Mouse (Mus musculus): ENCODE measurements at regions not wholly inside any gene's neighbourhood (a gene's known extent, or its start where the extent isn't known, plus 50 kb on each side); places are given as distances from the start of the nearest gene placed in this dataset.

DNA sequence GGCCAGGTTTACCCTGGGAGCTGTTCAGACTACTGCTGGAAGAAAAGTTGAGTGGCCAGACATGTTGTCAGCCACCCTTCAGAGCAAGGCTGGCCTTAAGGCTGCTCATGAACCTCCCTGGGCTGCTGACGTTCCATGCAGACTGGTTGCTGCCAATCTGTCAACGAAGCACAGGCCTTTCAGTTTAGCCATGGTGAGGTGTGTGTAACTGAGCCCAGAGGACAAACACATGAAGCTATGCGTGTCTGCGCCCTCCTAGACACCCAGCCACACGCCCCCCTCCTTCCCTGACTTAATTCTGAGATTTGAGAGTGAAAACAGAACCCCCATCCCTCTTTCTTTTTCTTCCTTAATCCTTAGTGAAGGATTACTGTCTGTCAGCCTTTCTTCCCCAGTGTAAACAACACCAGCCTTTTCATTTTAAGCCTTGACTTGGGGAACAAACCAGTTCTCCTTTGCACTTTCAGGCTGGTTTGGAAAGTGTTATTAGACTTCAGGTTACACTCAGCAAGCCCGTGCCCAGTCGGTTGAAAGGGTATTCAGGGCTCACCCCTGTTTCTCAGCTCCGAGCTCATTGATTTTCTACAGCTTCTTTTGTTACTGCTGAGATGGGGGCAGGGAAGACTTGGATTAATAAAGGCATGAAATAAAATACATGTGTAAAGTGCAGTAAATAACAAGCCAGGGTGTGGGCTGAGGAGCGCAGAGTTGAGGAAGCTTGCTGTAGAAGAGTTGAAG is 379.4 kb downstream of the Dmrt2 start:
- Histone ChIP-seq H3K4me3 (no peak overlapping the region), H3K4me2 (no peak overlapping the region), H3K36me3 (no peaks in the 10 kb centered on the region), H3K4me1 (replicated peaks) (no peaks in the 10 kb centered on the region), H3K27me3 (no peaks in the 10 kb centered on the region), H3K27ac (replicated peaks) (no peak overlapping the region), H3K9me3 (no peaks in the 10 kb centered on the region), H3K9ac (no peak overlapping the region)
- no peak for ATAC-seq (ENCODE audit: low read depth)
- WGBS, result 73% methylated on average over 9 of the region's 9 CpGs

GRCm38 (mm10) chr19:26059668-26060067 is 387.5 kb downstream of the Dmrt2 start:
- Histone ChIP-seq H3K27ac (replicated peaks) (no peak overlapping the region), H3K27me3 (no peaks in the 10 kb centered on the region), H3K36me3 (no peaks in the 10 kb centered on the region), H3K9me3 (no peaks in the 10 kb centered on the region), H3K4me1 (replicated peaks) (no peaks in the 10 kb centered on the region), H3K4me3 (no peak overlapping the region), H3K4me2 (no peak overlapping the region), H3K9ac (no peak overlapping the region)
- WGBS, result 89% methylated on average over 2 of the region's 2 CpGs
- ATAC-seq (ENCODE audit: low read depth), result no peak

- H3K27ac ChIP-seq (replicated peaks), result no peak overlapping the region
- H3K4me3 ChIP-seq, result no peak overlapping the region
- no peaks in the 10 kb centered on the region for H3K4me1 ChIP-seq (replicated peaks)
- H3K9me3 ChIP-seq, result no peaks in the 10 kb centered on the region
- WGBS, result 83% methylated on average over 2 of the region's 2 CpGs
- ATAC-seq (ENCODE audit: low read depth), result no peak
- no peaks in the 10 kb centered on the region for H3K36me3 ChIP-seq
- no peak overlapping the region for H3K9ac ChIP-seq
- H3K27me3 ChIP-seq, result no peaks in the 10 kb centered on the region
- H3K4me2 ChIP-seq, result no peak overlapping the region
Observed at GRCm38 (mm10) chr19:26068553-26068952, 396.3 kb downstream of the Dmrt2 start.

DNA sequence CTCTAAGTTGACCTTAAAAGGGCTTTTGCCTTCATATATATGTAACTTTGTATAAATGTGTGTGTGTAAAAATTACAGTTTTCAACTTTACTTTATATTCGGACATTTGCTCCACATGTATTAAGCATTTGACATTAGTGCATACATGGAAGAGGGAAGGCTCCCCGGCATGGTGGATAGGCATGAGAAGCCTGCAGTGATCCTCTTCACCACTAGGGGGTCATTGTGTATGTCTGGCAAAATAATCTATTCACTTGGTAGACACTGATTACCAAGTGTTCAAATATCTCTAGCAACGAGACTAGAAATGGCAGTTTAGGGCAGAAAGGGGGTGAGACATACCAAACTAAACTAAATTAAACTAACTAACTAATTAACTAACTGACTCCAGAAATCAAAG is 397.7 kb downstream of the Dmrt2 start:
- Histone ChIP-seq H3K4me3 (no peak overlapping the region), H3K9ac (no peak overlapping the region), H3K27me3 (no peaks in the 10 kb centered on the region), H3K36me3 (no peaks in the 10 kb centered on the region), H3K9me3 (no peaks in the 10 kb centered on the region), H3K4me2 (no peak overlapping the region), H3K27ac (replicated peaks) (no peak overlapping the region), H3K4me1 (replicated peaks) (no peaks in the 10 kb centered on the region)
- no peak for ATAC-seq (ENCODE audit: low read depth)
- WGBS, result 92% methylated on average over 3 of the region's 3 CpGs

GRCm38 (mm10) chr19:26088318-26088717 is 416.1 kb downstream of the Dmrt2 start:
- H3K36me3 ChIP-seq, result no peaks in the 10 kb centered on the region
- H3K4me3 ChIP-seq, result no peak overlapping the region
- H3K27me3 ChIP-seq, result no peaks in the 10 kb centered on the region
- H3K9ac ChIP-seq, result no peak overlapping the region
- no peak overlapping the region for H3K27ac ChIP-seq (replicated peaks)
- ATAC-seq (ENCODE audit: low read depth), result no peak
- H3K4me2 ChIP-seq, result no peak overlapping the region
- no peaks in the 10 kb centered on the region for H3K9me3 ChIP-seq
- no peaks in the 10 kb centered on the region for H3K4me1 ChIP-seq (replicated peaks)
- WGBS, result 90% methylated on average over 3 of the region's 3 CpGs

DNA sequence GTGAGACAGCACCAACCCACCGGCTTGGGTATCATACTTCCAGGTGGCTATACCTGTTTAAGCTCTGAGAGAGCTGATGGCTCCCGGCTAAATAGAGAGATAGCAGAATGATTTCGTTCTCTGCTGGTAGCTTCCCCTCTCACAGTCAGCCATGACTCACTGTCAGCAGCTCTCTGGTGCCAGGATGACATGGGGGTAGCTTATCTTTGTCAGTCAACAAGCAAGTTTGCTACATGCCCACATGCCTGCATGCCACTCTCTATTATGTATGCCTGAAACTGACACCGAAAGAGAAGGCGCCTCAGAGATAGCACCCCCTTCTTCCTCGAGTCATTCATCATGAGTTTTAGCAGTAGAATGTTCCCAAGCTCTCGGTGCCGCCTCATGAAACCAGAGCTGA is 419.2 kb downstream of the Dmrt2 start:
- Histone ChIP-seq H3K4me1 (replicated peaks) (no peaks in the 10 kb centered on the region), H3K9ac (no peak overlapping the region), H3K4me3 (no peak overlapping the region), H3K4me2 (no peak overlapping the region), H3K9me3 (no peaks in the 10 kb centered on the region), H3K27me3 (no peaks in the 10 kb centered on the region), H3K36me3 (no peaks in the 10 kb centered on the region), H3K27ac (replicated peaks) (no peak overlapping the region)
- WGBS, result 75% methylated on average over 8 of the region's 8 CpGs
- ATAC-seq (ENCODE audit: low read depth), result no peak

DNA sequence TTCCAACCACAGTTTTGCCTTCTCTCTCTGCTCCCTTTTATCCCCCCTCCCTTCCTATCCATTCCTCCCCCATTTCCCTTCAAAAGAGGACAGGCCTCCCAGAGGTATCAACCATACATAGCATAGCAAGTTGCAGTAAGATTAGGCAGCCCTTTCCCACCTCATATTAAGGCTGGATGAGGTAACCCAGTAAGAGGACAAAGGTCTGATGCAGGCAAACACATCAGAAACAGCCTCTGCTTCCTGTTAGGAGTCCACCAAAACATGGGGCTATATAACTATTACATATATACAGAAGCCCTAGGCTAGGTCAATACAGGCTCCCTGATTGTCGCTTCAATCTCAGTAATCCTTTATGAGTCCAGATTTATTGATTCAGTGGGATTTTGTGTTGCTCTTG is 421.6 kb downstream of the Dmrt2 start:
- Histone ChIP-seq H3K27ac (replicated peaks) (no peak overlapping the region), H3K4me3 (no peak overlapping the region), H3K4me1 (replicated peaks) (no peaks in the 10 kb centered on the region), H3K4me2 (no peak overlapping the region), H3K9me3 (no peaks in the 10 kb centered on the region), H3K36me3 (no peaks in the 10 kb centered on the region), H3K27me3 (no peaks in the 10 kb centered on the region), H3K9ac (no peak overlapping the region)
- WGBS, result 97% methylated on average over 1 of the region's 1 CpGs
- ATAC-seq (ENCODE audit: low read depth), result no peak

DNA sequence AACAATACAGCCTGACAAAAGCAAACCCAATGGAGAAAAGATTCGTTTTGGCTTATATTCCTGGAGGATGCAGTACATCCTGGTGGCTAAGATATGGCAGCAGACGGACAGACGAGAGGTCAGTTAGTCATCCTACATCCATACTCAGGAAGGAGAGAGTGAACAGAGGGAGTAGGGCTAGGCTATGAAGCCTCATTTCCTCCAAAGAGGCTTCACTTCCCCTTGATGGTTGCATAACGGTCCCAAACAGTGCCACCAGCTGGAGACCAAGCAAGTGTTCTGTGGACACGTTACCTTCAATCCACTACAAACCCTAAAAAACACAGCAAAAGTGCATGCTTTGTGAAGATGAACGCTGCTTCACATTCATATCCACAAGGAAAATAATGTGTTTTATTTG is 442.1 kb downstream of the Dmrt2 start:
- Histone ChIP-seq H3K9me3 (no peaks in the 10 kb centered on the region), H3K4me3 (no peak overlapping the region), H3K4me1 (replicated peaks) (no peaks in the 10 kb centered on the region), H3K9ac (no peak overlapping the region), H3K27me3 (no peaks in the 10 kb centered on the region), H3K27ac (replicated peaks) (no peak overlapping the region), H3K4me2 (no peak overlapping the region), H3K36me3 (no peaks in the 10 kb centered on the region)
- ATAC-seq (ENCODE audit: low read depth), result no peak
- WGBS, result 86% methylated on average over 6 of the region's 6 CpGs

DNA sequence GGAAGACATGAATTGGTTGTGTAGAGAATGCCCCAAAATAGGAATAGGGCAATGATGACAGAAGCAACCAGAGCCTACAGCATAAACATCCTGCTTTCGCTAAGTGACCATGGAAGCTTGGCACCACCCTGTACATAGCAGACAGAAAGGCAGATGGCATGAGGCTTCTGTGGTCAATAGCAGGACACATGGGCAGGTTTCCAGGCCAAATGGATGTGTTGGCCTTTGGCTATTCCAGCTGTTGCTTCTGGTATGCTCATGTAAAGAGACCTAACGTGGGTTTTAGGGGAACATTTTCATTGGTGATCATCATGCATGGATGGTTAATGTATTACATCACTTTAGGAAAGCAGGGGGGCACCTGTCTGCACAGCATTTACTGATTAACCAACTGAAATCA is 456.2 kb downstream of the Dmrt2 start:
- ATAC-seq (ENCODE audit: low read depth), result no peak
- Histone ChIP-seq H3K4me1 (replicated peaks) (no peaks in the 10 kb centered on the region), H3K27me3 (no peaks in the 10 kb centered on the region), H3K27ac (replicated peaks) (no peak overlapping the region), H3K9ac (no peak overlapping the region), H3K9me3 (no peaks in the 10 kb centered on the region), H3K4me3 (no peak overlapping the region), H3K36me3 (no peaks in the 10 kb centered on the region), H3K4me2 (no peak overlapping the region)
- WGBS, result 60% methylated on average over 2 of the region's 2 CpGs

DNA sequence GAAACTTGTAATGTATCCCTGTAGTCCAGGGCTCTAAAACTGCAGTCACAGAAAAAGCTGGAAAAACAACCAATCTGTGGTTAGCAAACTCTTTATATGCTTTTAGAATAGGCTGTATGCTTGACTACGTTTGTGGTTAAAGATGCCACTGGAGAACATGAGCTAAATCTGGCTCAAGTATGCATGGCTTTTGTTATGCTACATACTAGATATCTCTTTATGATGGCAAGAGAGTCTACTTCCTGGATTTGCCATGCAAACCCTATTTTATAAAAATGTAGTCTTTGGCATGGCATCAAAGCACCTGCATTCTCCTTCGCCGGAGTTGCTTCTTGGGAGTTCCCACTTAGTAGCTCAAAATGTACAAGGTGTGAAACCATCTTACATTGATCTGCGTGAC is 462.2 kb downstream of the Dmrt2 start:
- Histone ChIP-seq H3K4me3 (no peak overlapping the region), H3K27ac (replicated peaks) (no peak overlapping the region), H3K9ac (no peak overlapping the region), H3K27me3 (no peaks in the 10 kb centered on the region), H3K36me3 (no peaks in the 10 kb centered on the region), H3K4me1 (replicated peaks) (peaks cover 7% of the 10 kb centered on the region; the same call in 1 of the 2 replicates), H3K4me2 (no peak overlapping the region), H3K9me3 (no peaks in the 10 kb centered on the region)
- no peak for ATAC-seq (ENCODE audit: low read depth)
- whole genome bisulfite sequencing, result 90% methylated on average over 4 of the region's 4 CpGs

- H3K9ac ChIP-seq, result no peak overlapping the region
- no peak overlapping the region for H3K4me2 ChIP-seq
- H3K4me1 ChIP-seq (replicated peaks), result peaks cover 7% of the 10 kb centered on the region; the same call in 1 of the 2 replicates
- no peaks in the 10 kb centered on the region for H3K27me3 ChIP-seq
- H3K9me3 ChIP-seq, result no peaks in the 10 kb centered on the region
- no peak for ATAC-seq (ENCODE audit: low read depth)
- H3K36me3 ChIP-seq, result no peaks in the 10 kb centered on the region
- WGBS, result 9% methylated on average over 2 of the region's 2 CpGs
- no peak overlapping the region for H3K4me3 ChIP-seq
- H3K27ac ChIP-seq (replicated peaks), result no peak overlapping the region
Observed at GRCm38 (mm10) chr19:26135398-26136104, 463.3 kb downstream of the Dmrt2 start.

DNA sequence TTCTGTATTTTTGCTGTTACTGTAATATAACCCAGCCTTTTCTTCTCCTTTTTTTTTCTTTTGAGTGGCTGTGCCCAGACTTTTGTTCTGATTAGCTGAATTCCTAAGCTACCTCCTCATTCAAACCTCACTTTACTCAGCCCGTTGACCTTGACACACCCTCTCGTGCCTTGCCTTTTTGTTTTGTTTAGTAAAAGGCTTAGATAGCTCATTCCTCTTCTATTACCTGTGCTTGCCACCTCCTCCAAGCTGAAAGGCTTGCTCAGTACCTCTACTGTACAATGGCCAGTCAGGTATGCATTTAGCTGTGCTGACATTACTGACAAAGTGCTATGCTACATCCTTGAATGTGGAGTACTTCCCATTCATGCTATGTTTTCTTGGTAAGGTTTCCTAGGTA is 464.2 kb upstream of the Smarca2 start:
- no peaks in the 10 kb centered on the region for H3K36me3 ChIP-seq
- ATAC-seq (ENCODE audit: low read depth), result no peak
- no peak overlapping the region for H3K9ac ChIP-seq
- no peak overlapping the region for H3K4me2 ChIP-seq
- peaks cover 3% of the 10 kb centered on the region; the same call in 1 of the 2 replicates for H3K4me1 ChIP-seq (replicated peaks)
- WGBS, result 81% methylated on average over 2 of the region's 2 CpGs
- H3K9me3 ChIP-seq, result no peaks in the 10 kb centered on the region
- no peaks in the 10 kb centered on the region for H3K27me3 ChIP-seq
- no peak overlapping the region for H3K27ac ChIP-seq (replicated peaks)
- H3K4me3 ChIP-seq, result no peak overlapping the region

DNA sequence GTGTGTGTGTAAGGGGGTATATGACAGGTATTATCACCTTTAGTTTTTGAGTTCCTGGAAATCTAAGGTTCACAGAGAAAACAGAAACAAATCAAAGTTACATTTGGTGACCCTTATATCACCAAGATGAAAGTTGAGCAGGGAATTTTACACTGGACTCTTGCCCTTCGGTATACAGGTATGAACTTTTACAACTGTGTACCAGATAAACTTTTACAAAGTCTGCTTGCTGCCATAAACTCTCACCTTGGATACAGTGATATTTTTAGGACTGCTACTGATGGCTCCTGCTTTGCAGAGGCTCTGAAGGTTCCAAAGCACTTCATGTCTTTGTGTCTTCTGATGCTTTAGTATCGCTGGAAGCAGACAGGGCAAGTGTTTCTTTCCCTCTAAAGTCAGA is 461.3 kb upstream of the Smarca2 start:
- ATAC-seq (ENCODE audit: low read depth), result no peak
- no peaks in the 10 kb centered on the region for H3K36me3 ChIP-seq
- 91% methylated on average over 2 of the region's 2 CpGs for WGBS
- no peak overlapping the region for H3K4me2 ChIP-seq
- H3K4me1 ChIP-seq (replicated peaks), result no peaks in the 10 kb centered on the region
- no peaks in the 10 kb centered on the region for H3K27me3 ChIP-seq
- no peak overlapping the region for H3K27ac ChIP-seq (replicated peaks)
- H3K9me3 ChIP-seq, result no peaks in the 10 kb centered on the region
- no peak overlapping the region for H3K9ac ChIP-seq
- H3K4me3 ChIP-seq, result no peak overlapping the region
